Mouse (Mus musculus) adrenal gland, adult (tissue): Measurements from ENCODE around the gene Gatad2a.
A peak's percentile ranks its signal among the peaks of the same experiment; 100 is the strongest.

Experiments used
- DNase-seq, 2 experiments: peaks; one replicate each; pipeline ENCODE4 v3.0.0; 2022 to 2023; ENCODE audit warnings: low spot score in 1 of 2; ENCODE audit not compliant: inconsistent age in 2 of 2

The Gatad2a gene

DNA sequence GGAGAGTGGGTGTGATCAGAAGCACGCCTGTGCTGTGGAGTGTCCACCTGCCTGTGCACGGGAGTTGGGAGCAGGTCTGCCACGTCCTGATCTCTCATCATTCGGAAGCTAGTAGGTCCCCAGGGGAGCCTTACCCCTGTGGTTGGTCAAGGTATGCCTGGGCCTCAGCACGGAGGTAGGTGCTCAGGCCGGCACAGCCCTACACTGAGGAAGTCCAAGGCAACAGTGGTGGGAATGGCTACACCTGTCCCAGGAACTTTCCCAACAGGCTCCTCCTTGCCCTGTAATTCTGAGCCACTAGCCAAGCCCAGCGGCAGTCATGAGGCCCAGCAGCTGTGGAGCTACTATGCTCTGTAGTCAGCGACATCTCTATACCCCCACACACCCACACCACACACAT, 116.5 kb downstream of the Gatad2a start:
- DNase-seq: no peak

DNA sequence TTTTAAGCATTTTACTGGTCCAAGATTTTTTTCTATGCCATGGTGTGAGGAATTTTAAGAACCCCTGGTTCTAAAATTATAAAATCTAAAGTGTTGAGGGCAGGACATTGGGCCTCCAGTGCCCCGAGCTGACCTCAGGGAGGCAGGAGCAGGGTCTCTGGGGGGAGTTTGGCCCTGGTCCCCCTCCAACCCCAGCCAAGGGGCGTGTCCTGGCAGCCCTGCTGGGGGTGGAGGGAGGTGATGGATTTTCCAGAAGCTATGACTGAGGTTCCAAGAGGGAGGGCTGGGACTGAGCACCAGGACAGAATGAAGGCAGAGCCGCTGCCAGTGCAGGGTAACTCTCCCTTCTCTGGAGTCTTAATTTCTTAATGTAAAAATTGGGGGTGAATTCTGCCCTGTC, 118.2 kb downstream of the Gatad2a start:
- DNase-seq: no peak

DNA sequence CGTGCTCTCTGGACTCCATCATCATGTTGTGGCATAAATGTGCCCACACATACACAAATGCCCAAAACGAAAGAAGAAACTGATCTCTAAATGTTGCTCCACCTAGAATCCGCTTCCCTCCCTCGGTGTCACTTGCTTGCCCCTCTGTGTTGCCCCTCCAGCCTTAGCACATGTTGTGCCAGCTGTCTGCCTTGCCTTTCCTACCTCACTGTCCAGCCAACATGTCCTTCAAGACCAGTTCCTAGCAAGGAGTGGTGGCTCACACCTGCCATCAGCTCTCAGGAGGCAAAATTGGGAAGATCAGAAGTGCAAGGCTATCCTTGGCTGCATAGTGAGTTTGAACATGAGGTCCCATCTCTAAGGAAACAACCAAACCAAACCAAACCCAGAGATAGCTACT, 118.8 kb downstream of the Gatad2a start:
- no peak for DNase-seq

DNA sequence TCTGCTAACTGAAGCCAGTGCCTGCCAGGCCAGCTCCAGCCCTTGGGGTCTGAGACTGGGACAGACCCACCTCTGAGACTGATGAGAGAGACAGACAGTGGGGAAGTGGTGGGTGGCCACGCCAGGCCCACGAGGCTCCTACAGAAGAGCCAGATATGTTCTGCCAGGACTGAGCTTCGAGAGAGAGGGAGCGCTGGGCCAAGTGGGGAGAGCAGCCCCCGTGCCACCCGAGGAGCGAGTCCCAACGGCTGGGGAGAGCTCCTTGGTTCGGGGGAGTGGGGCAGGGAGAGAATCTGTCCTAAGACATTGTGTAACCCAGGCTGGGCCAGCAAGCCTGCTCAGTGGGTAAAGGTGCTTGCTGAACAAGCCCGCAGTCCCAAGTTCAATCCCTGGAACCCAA, 119.2 kb downstream of the Gatad2a start:
- DNase-seq: no peak

DNA sequence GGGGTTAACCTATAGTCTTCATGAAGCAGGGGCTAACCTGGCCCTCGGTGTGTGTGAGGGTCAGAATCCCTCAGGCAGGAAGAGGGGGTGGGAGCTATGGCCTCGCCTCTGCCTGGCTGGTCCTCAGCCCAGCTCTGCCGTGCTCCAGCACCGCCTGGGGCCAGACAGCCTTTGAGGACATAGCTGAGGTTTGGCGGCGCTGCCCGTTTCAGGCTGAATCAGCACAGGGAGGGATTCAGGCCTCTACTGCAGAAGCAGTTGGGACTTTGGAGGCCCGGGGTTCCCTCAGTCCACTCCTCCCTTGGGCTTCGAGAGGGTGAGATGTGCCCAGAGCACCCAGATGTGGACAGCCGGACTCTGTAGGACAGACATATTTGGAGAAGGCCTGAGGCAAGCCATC, 120.1 kb downstream of the Gatad2a start:
- no peak for DNase-seq

DNA sequence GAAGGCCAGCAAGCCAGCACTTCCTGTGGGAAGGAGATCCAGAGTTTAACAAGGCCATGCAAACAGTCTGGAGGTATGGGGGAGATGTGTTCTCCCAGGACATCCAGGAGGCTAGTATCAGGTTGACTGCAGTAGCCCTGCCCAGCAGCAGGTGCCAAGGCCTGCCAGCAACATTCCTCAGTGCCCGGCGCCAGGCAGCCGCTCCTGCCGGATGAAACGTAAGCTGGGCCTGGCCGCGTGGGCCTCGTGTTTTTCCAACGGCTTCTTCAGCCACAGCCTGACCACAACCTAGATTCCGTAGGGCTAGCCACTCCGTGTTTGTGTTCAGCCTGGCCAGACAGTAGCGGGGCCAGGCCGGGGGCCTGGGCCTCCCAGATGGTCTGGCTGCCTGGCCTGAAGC, 121.5 kb downstream of the Gatad2a start:
- DNase-seq: no peak

DNA sequence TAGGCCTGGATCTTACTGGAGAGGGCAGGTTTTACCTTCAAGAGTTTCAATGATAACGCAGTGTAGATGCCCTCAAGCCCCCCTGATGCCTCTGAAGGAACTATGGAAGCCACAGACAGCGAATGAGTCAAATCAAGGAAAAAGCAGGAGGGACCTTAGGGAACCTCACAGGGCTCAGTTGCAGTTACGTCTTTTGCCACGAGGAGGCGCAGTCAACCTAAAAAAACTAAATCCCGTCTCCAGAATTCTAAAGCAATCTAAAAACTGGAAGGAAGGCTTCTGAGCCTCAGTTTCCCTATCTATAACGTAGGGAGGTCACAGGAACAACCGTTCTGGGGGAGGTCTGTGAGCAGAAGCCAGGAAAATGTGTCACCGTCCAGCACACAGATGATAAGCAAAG, 122.0 kb downstream of the Gatad2a start:
- DNase-seq: peak; percentile 48 to 90

DNA sequence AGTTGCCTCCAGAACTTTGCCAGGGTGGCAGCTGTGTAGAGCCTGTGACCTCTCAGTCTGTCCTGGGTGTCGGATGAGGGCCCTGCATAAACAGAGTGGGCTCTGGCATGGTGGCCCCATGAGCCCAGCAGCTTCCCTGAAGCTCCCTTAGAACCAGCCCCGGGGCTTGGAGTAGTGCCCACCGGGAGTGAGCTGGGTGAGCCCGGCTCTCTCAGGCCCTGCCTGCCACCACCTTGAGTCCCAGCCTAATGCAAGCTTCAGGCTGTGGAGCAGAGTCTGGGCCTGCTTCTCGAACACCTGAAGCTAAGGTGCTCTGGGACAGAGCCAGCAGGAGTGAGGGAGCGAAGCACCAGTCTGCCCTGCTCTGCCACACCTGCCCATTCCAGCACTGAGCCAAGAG, 125.3 kb downstream of the Gatad2a start:
- no peak for DNase-seq

DNA sequence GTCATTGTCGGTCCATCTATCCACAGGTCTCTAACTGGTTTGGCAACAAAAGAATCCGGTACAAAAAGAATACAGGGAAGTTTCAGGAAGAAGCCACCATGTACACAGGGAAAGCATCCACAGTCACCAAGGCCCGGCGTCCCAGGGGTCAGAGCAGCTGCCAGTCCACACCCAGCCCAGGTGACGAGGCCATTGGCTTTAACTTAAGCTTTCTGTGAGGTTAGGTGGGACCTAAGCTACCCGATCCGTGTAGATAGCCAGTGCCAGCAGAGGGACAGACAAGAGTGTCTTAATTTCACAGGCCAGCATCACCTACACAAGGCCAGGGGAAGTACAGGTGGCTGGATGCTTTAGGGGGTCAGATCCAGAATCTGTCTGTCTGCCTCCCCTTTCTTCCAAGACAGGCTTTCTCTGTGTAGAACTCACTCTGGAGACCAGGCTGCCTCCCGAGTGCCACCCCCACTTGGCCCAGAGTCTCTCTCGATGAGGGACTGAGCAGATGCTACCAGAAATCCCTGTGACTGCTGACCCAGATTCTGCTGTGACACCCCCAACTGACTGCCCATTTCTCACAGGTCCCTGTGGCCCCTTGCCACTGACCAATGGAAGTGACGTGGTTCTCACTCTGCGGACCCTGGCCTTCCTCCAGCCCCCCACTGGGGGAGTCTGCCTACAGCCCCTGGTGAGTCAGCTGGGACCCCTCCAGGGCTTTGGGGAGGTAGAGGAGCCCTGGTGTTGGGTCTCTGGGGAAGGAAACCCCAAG, 126.0 kb downstream of the Gatad2a start:
- no peak for DNase-seq

DNA sequence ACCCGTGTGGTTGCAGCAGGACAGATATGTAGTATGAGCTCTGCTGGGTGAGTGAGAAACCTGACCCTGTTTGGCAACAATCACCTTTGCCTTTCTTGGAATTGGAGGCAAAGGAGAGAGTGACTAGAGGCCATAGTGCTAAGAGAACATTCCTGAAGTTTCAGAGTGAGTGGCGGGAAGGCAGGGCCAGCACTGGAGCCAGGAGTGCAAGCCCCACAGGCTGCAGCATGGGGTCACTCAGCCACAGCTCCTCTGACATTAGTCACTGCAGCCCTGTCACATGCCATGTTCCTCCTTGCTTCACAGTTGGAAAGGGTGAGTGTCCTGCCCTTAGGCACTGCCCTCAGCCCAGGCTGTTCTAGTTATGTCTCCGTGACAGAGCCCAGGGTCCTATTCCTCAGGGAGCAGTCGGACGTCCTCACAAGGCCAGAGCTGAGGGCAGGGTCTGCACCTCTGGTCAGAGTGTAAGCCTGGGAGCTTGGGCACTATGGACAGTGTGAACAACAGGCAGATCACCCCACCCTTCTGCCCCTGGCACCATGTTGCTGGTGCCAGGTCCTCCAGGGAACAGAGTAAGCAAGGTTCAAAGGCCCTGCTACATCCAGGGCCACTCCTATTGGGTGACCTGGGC, 128.4 kb downstream of the Gatad2a start:
- peak in 1 of 2 experiments; percentile 58 for DNase-seq

DNA sequence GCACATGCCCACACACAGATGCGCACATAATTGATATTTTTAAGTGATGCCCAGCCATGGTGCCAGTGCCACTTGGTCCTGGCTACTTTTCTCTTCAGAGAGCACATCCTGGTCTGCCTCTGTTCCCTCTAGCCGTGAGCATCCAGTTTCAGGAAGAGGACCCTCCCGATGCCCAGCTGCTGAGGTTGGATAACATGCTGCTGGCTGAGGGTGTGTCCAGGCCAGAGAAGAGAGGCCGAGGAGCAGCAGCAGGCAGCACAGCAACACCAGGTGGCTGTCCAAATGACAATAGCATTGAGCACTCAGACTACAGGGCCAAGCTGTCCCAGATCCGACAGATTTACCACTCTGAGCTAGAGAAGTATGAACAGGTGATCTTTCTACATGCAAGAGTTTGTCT, 132.0 kb downstream of the Gatad2a start:
- DNase-seq: no peak

DNA sequence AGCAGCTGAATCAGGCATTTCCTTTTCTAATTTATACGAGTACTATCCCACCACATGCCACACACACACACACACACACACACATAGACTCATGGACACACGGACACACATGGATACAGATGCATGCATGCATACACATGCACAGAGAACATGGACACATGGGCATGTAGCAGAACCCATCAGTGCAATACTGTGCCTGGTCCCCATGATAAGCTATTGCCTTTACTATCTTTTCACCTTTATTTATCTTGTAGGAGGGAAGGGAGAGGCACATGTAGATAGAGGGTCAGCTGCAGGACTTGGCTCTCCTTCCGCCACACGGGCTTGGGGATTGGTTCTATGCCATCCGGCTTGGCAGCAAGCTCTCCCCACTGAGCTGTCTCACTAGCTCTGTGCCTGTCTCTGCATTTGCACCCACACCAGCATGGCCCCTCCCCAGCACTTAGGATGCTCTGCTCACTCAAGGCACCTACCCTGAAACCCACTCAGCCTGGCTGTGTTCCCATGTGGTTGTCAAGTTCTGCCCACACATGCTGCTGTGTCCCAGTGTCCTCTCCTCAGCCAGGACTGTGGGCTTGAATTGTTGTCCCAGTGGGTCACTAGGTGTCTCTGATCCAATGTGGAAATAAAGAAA, 132.7 kb downstream of the Gatad2a start:
- DNase-seq: no peak

DNA sequence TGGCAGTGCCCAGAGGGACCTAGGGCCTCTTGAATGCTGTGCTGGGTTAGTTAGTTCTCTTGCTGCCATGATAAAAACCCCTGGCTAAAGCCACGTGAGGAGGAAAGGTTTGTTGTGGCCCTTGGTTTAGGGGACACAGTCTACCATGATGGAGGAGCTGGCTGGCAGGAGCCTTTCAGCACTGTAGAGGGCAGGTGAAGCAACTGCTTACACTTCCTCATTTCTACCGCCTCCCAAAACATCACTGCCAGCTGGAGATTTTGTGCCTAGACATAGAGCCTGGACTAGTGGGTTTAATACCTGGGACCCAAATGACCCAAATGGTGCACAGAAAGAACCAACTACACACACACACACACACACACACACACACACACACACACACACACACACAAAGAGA, 134.9 kb downstream of the Gatad2a start:
- no peak for DNase-seq

DNA sequence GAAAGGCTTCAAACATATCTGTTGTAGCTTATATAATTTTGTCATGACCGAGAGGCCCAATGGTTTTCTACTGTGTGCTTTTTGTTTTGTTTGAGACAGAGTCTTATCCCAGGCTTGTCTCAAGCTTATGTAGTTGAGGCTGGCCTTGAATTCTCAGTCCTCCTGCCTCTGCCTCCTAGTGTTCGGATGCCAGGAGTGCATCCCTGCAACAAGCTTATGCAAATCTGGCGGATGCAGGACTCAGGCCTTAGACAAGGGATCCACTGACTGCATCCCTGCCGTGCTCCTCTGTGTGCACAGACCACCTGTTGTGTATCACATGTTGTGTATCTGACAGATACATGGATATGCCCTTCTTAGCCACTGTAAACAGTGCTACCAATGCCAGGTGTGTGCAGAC, 135.4 kb downstream of the Gatad2a start:
- DNase-seq: no peak
